Mouse (Mus musculus) heart, adult 8-10 months (tissue): ENCODE results near the gene 4933415F23Rik. TPM values are rescaled to one million over a fixed set of nuclear protein-coding genes. Genes with fewer than 3 reads are reported as not detected.

Source experiments
- DNase-seq: peaks from one replicate; pipeline ENCODE4 v3.0.0; 2022; ENCODE audit warnings: low spot score
- total RNA-seq, 4 experiments: library from RNA; stranded (reverse); gene quantifications; 2 replicates each; pipeline ENCODE4 v1.2.4; 2022

4933415F23Rik gene
- not detected for total RNA-seq

DNA sequence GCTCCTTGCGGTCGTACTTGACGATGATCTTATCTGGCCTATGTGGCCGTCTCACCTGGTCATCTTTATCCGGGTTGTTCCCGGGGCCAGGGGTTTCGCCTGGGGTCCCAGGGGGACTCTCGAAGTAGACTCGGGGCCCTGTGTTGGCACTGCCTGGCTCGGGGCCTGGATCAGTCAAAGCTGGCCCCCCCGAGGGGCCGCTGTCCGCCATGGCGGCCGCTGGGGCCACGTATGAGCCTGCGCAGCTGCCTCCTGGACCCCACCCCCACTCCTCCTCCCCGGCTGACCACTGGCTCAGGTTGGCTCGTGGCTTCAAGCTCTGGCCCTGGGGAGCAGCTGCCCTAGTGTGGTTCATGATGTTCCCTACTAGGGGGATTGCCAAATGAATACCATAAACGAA, at the start of gene 4933415F23Rik:
Gene 4933415F23Rik, minus strand, starts transcription at position 233 of the 400 bp plus-strand sequence.
- no peak for DNase-seq

GRCm38 (mm10) chr1:23151722-23152121, 49.7 kb upstream of the 4933415F23Rik start:
- no peak for DNase-seq

DNA sequence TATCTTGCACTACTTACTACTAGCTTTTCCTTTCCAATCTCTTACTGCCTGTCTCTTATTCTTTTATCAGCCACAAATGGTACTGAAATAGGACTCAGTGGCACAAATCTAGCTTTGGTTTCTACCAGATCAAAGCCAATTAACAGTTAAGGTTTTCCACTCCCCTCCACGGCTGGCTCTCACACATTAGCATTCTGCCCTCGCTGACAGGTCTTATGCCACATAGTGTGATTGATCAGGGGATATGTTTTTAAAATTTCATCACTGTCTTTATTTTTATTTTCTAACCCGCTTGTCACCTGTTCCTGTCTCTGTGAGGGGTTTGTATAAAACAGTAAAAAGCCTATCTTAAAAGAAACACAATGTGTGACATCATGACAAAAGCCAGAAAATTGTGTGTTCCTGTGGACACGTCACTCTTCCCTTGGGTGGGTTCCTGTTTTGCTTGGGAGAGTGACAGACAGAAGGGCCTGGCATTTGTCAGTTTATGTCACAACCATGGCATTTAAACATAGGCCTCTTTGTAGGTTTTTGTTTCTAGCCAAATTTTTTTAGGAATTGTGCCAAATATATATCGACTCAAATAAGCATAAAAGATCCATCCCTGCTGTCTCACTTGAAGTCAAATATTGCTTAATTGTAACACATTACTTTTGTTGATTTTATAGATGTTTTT, 44.3 kb upstream of the 4933415F23Rik start:
- no peak for DNase-seq

- DNase-seq = no peak
Observed at GRCm38 (mm10) chr1:23141121-23141811, 39.2 kb upstream of the 4933415F23Rik start.

- DNase-seq = peak; percentile 63
Observed at GRCm38 (mm10) chr1:23140530-23140929, 38.5 kb upstream of the 4933415F23Rik start.

DNA sequence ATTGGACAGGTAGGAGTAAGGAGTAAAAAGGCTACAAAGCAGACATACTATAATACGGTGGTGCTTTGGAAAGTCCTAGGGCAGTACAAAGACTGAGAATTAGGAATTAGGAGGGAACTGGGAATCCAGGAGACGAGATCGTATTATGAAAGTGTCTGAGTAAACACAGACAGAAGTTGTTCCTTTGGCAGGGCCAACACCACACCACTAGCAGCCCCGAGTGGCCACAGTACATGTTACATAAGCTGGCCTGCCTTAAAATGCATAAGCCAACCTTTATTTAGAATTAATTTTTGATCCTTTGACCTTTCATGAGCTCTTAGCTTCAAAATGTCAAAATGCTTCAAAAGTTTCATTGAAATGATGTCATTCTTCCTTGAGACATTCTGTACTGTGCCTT, 18.8 kb upstream of the 4933415F23Rik start:
- DNase-seq = no peak

DNA sequence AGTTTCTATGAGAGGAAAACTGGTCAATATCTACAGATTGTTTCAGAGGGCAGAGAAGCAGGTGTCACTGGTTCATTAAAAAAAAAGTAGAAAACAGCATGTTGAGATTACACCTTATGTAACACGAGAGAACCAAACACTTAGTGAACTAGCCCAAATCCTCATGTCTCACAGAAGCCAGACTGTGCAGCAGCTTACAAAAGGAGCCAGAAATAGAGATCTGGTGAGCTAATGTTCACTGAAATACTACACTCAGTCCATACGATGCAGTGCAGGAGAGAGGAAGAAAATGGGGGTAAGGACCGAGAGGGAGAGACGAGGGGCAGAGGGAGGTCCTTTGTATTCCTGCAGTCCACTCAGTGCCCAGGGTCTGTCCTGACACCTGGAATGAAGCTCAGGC, 17.4 kb upstream of the 4933415F23Rik start:
- DNase-seq = no peak

- peak; percentile 54 for DNase-seq
Observed at GRCm38 (mm10) chr1:23117423-23117822, 15.4 kb upstream of the 4933415F23Rik start.

DNA sequence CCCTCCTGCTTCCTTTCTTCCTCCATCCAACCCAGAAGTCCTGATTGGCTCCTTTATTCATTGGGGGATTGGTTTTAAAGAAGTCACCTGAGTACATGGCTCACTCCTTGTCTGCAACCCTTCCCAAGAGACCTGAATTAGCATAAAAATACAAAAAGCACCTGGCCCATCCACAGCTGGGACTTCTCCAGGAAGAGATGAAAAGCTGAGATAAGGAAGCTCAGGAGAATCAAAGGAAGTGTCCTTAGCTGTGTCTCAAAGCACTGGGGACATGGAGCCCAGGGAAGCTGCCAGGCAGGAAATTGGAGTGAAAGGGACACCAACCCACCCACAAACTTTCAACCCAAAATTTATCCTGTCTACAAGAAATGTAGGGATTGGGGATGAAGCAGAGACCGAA, 7.1 kb upstream of the 4933415F23Rik start:
- peak; percentile 73 for DNase-seq

GRCm38 (mm10) chr1:23102881-23103280, 828 bp upstream of the 4933415F23Rik start:
- DNase-seq = no peak

DNA sequence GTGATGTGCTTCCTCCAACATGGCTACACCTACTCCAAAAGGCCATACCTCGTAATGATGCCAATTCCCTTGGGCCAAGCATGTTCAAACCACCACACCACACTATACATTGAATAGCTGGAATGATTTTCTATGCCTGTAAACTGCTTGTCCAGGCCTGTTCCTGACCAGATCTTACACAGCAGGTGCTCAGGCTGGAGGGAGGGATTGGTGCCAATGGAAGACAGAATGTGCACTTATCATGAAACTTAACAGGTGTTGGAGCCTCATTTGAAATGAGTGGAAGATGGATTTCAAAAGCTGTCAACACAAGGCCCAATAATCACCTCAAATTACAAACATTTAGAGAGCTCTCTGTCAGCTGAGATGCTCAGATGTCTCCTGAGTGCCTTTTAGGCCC, 2.3 kb downstream of the 4933415F23Rik start:
- no peak for DNase-seq

- no peak for DNase-seq
Observed at GRCm38 (mm10) chr1:23098451-23098850, 3.6 kb downstream of the 4933415F23Rik start.

GRCm38 (mm10) chr1:23097996-23098395, 4.1 kb downstream of the 4933415F23Rik start:
- DNase-seq = no peak

- no peak for DNase-seq
Observed at GRCm38 (mm10) chr1:23067715-23068114, 34.3 kb downstream of the 4933415F23Rik start.

DNA sequence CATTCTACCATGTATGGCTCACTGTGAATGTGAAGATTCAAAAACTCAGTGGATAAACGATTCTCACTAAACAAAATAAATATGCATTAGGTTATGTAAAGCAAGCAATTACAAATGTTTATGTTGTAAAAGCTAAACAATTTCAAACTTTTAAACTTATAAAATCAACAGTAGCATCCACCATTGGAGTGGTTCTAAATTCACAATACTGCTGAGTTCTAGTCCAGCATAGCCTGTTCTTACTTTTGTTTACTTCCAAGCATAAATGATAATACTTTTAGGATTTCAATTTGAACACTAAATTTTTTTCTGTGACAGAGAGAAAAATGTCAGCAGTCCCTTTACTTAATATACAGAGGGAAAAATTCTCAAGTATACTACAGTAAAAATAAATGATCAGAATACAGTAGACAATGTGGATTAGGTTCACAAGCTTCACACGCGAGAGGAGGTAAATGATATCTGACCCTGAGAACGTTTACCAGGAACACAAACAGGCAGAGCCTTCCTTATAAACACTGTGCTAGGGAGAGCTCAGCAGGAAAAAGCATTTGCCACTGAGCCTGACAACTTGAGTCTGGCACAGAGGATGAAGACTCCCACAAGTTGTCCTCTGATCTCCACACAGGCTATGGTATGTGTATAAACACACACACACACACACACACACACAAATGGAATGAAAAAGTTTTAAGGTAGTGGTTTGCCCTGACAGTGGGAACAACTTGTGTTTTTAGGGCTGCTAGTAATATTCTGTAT, 37.2 kb downstream of the 4933415F23Rik start:
- DNase-seq = no peak

- no peak for DNase-seq
Observed at GRCm38 (mm10) chr1:23063946-23064345, 38.1 kb downstream of the 4933415F23Rik start.

DNA sequence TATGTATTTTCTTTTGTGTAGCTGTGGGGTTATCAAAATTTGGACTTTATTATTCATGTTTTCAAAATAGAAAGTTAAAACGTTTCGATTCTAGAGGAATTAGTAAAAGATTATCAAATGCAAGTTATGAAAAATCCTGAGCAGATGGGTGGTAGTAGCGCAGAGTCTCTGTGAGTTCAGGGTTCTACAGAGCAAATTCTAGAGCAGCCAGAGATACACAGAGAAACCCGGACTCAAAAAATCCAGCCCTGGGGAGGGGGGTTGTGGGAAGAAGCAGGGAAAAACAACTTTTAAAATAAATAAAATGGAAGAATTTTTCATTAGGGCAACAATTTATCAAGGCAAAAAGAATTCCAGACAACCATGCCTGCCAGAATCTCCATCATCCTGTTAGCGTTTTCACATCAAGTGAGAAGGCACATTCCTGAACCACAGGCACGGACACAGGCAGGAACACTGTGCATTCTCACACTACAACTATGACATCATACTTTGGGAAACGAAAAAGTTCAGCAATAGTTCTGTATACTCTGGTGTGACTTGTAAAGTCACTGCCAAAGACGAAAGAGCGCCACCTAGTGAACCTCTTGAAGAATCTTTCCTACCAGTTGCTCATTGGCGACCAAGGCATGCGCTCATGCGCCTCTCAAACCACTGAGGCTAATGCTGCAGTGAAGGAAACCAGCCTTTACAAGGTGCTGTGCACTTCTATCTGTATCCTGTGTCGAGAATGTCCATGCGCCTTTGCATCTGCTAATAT, 40.3 kb downstream of the 4933415F23Rik start:
- peak; percentile 39 for DNase-seq

GRCm38 (mm10) chr1:23060056-23060455, 42.0 kb downstream of the 4933415F23Rik start:
- DNase-seq = no peak
